Comparison of ENCODE assay signal across 8 mouse cellular contexts in genomic region chr7:84409896-84410521, GRCm38 (mm10). TPM values are rescaled to one million over a fixed set of nuclear protein-coding genes. Genes with fewer than 3 reads are reported as not detected.
DNase-seq lines count a peak whose midpoint lies in the region; ATAC-seq and TF ChIP-seq lines count a peak whose summit lies in the region.
"Had no signal": no experiment of that assay in that cellular context is flagged by ENCODE, and none has a peak within 500 bp of the region (broad histone marks: within the 10 kb centered on the region; RNA-seq: fewer than 3 reads in every experiment).

TSS of gene Arnt2 (minus strand) at chr7:84410176.

- H3K27me3 ChIP-seq in forebrain, postnatal 0 days (ENCODE audit: insufficient read depth, low read length), result no peaks in the 10 kb centered on the region
- no peaks in the 10 kb centered on the region for H3K27me3 ChIP-seq in limb, embryonic 11.5 days (ENCODE audit: control insufficient read depth, insufficient read depth, low read length)
- H3K27me3 ChIP-seq in neural tube, embryonic 11.5 days (ENCODE audit: control insufficient read depth, insufficient read depth, low read length), result no peaks in the 10 kb centered on the region

- ATAC-seq in forebrain, postnatal 0 days, result peak; percentile 93
- ATAC-seq in limb, embryonic 11.5 days (ENCODE audit: insufficient number of reproducible peaks, low FRiP score, low TSS enrichment, low read depth), result peak; percentile 90
- peak; percentile 90 for ATAC-seq in neural tube, embryonic 11.5 days (ENCODE audit: insufficient read depth, low FRiP score, low TSS enrichment)

- WGBS in forebrain, postnatal 0 days, result under 1% methylated on average over 55 of the region's 69 CpGs
- 1% methylated on average over 41 of the region's 69 CpGs for WGBS in limb, embryonic 11.5 days
- under 1% methylated on average over 55 of the region's 69 CpGs for WGBS in neural tube, embryonic 11.5 days

- peak within 1 kb of the TSS; percentile 86 for H3K4me2 ChIP-seq in forebrain, postnatal 0 days (ENCODE audit: low read depth)
- H3K4me2 ChIP-seq in limb, embryonic 11.5 days (ENCODE audit: low read depth, severe bottlenecking), result peak within 1 kb of the TSS; percentile 65
- peak within 1 kb of the TSS; percentile 47 for H3K4me2 ChIP-seq in neural tube, embryonic 11.5 days (ENCODE audit: low read depth)

- H3K4me3 ChIP-seq in forebrain, postnatal 0 days (ENCODE audit: low read depth, low read length), result peak within 1 kb of the TSS; percentile 71
- peak within 1 kb of the TSS; percentile 61 for H3K4me3 ChIP-seq in limb, embryonic 11.5 days (ENCODE audit: low read depth, low read length)
- H3K4me3 ChIP-seq in neural tube, embryonic 11.5 days (ENCODE audit: low read depth, low read length), result peak within 1 kb of the TSS; percentile 71

- TF ChIP-seq CTCF in forebrain, postnatal 0 days (IDR thresholded peaks at IDR 0.05; ENCODE audit: low read depth), result peak; percentile 25; the same call in 1 of the 2 replicates

- H3K27ac ChIP-seq in forebrain, postnatal 0 days (ENCODE audit: low read depth, low read length), result peak within 1 kb of the TSS; percentile 96
- peak within 1 kb of the TSS; percentile 90 for H3K27ac ChIP-seq in limb, embryonic 11.5 days (replicated peaks; ENCODE audit: low read depth, low read length)
- peak within 1 kb of the TSS; percentile 93 for H3K27ac ChIP-seq in neural tube, embryonic 11.5 days (ENCODE audit: low read depth, low read length)

- H3K4me1 ChIP-seq in forebrain, postnatal 0 days (ENCODE audit: insufficient read depth), result peaks cover 28% of the 10 kb centered on the region
- H3K4me1 ChIP-seq in limb, embryonic 11.5 days (ENCODE audit: control insufficient read depth, insufficient read depth, low read length), result peaks cover 4% of the 10 kb centered on the region; the same call in 1 of the 2 replicates
- H3K4me1 ChIP-seq in neural tube, embryonic 11.5 days (ENCODE audit: control insufficient read depth, insufficient read depth, low read length), result peaks cover 14% of the 10 kb centered on the region; the same call in 1 of the 2 replicates

- no peaks in the 10 kb centered on the region for H3K9me3 ChIP-seq in forebrain, postnatal 0 days (ENCODE audit: low read length)
- no peaks in the 10 kb centered on the region for H3K9me3 ChIP-seq in limb, embryonic 11.5 days (ENCODE audit: control insufficient read depth, low read length)
- H3K9me3 ChIP-seq in neural tube, embryonic 11.5 days (ENCODE audit: control insufficient read depth, low read length), result no peaks in the 10 kb centered on the region

- peak within 1 kb of the TSS; percentile 98 for H3K9ac ChIP-seq in forebrain, postnatal 0 days
- peak within 1 kb of the TSS; percentile 97 for H3K9ac ChIP-seq in limb, embryonic 11.5 days (ENCODE audit: low read length)
- peak within 1 kb of the TSS; percentile 90 for H3K9ac ChIP-seq in neural tube, embryonic 11.5 days (ENCODE audit: low read length)

- no peaks in the 10 kb centered on the region for H3K36me3 ChIP-seq in forebrain, postnatal 0 days (ENCODE audit: insufficient read depth)
- H3K36me3 ChIP-seq in limb, embryonic 11.5 days (ENCODE audit: control insufficient read depth, insufficient read depth, low read length), result no peaks in the 10 kb centered on the region
- no peaks in the 10 kb centered on the region for H3K36me3 ChIP-seq in neural tube, embryonic 11.5 days (ENCODE audit: control insufficient read depth, insufficient read depth, low read length)

- peak in 1 of 2 experiments; percentile 29 for DNase-seq in adrenal gland, adult 18-20 months (ENCODE audit: low spot score in 2 of 2)
- peak; percentile 62 to 74 for DNase-seq in cerebellum, adult 18-20 months
- DNase-seq in forebrain, postnatal 0 days, result peak; percentile 90
- peak; percentile 52 for DNase-seq in kidney, adult 18-20 months
- DNase-seq in limb, embryonic 11.5 days (ENCODE audit: low spot score), result peak; percentile 83
- peak; percentile 85 for DNase-seq in neural tube, embryonic 11.5 days (ENCODE audit: low spot score)
- no peak for DNase-seq in urinary bladder, postnatal 10 days (ENCODE audit: low spot score)

RNA-seq across cellular contexts. Expression of gene Arnt2, which starts in this region (rescaled TPM):
- 10 to 100 TPM; 34.9 to 36.4 TPM for total RNA-seq in adrenal gland, adult 18-20 months (2021)
- 113 and 138 TPM in 2 replicates for total RNA-seq in forebrain, postnatal 0 days (2014; rRNA removed)
- polyA plus RNA-seq in forebrain, postnatal 0 days (2015; fragmentation: Nextera tagmentation; extraction: Ambion mirVana), result 50.3 and 61.9 TPM in 2 replicates
- 17.8 and 19.2 TPM in 2 replicates for polyA plus RNA-seq in limb, embryonic 11.5 days (2014; fragmentation: Nextera tagmentation; extraction: Ambion mirVana)
- 30.7 and 30.9 TPM in 2 replicates for polyA plus RNA-seq in neural tube, embryonic 11.5 days (2014; fragmentation: Nextera tagmentation; extraction: Ambion mirVana)
- total RNA-seq: hematopoietic stem cell, adult 5-6 weeks had no signal
